Mouse (Mus musculus) stomach, embryonic 14.5 days (tissue): ENCODE data around the gene Lbp. TPM values are rescaled to one million over a fixed set of nuclear protein-coding genes. Genes with fewer than 3 reads are reported as not detected.

Source experiments
- ATAC-seq: fragments of 200-750 bp; cut with Nextera tagmentation; 2 replicates; pipeline ENCODE4 v1.8.0; 2017; ENCODE audit warnings: low read depth, moderate TSS enrichment; ENCODE audit not compliant: insufficient number of reproducible peaks, insufficient read depth, low FRiP score
- H3K27ac ChIP-seq: fragments of 300-500 bp; sonication (generic); 2 replicates; pipeline ENCODE4 v1.5.1; 2014; ENCODE audit warnings: mild to moderate bottlenecking, low read length, moderate library complexity, mixed read lengths
- H3K27me3 ChIP-seq: fragments of 300-500 bp; sonication (generic); 2 replicates; pipeline ENCODE4 v1.6.1; 2014; ENCODE audit warnings: low read length, control low read depth, mixed read lengths; ENCODE audit not compliant: control insufficient read depth, insufficient read depth
- H3K36me3 ChIP-seq: fragments of 300-500 bp; sonication (generic); 2 replicates; pipeline ENCODE4 v1.6.1; 2014; ENCODE audit warnings: mild to moderate bottlenecking, control low read depth, low read length, moderate library complexity, mixed read lengths; ENCODE audit not compliant: control insufficient read depth, insufficient read depth
- H3K4me1 ChIP-seq: fragments of 300-500 bp; sonication (generic); 2 replicates; pipeline ENCODE4 v1.6.1; 2014; ENCODE audit warnings: low read length, control low read depth, mixed read lengths; ENCODE audit not compliant: control insufficient read depth, insufficient read depth
- H3K4me2 ChIP-seq: fragments of 300-500 bp; sonication (generic); replicated peaks from 2 replicates; pipeline ENCODE4 v1.6.1; 2014; ENCODE audit warnings: low read depth, low read length, control low read depth
- H3K4me3 ChIP-seq: fragments of 300-500 bp; sonication (generic); 2 replicates; pipeline ENCODE4 v1.5.1; 2014; ENCODE audit warnings: low read depth, low read length, control low read depth
- H3K9ac ChIP-seq: fragments of 300-500 bp; sonication (generic); replicated peaks from 2 replicates; pipeline ENCODE4 v1.6.1; 2014; ENCODE audit warnings: low read depth, mild to moderate bottlenecking, control low read depth, low read length, moderate library complexity, mixed read lengths
- H3K9me3 ChIP-seq: fragments of 300-500 bp; sonication (generic); 2 replicates; pipeline ENCODE4 v1.6.1; 2016; ENCODE audit warnings: low read depth, low read length, control low read depth; ENCODE audit not compliant: control insufficient read depth
- WGBS: fragments of 180-500 bp; shearing (Covaris S2); extraction: QIAGEN DNeasy Blood & Tissue Kit; methylation state at CpG from one replicate; pipeline ENCODE4 v1.1.7; 2014; 5-methylcytosine and 5-hydroxymethylcytosine counted together
- polyA plus RNA-seq: library from polyadenylated mRNA; unstranded; fragments of >200 nt; fragmentation: Nextera tagmentation; extraction: Ambion mirVana; gene quantifications from 2 replicates; pipeline ENCODE4 v1.2.1, GENCODE M21; 2014

Lbp gene
- polyA plus RNA-seq, 1 experiment from 2014 or later: 3.5 TPM

- Histone ChIP-seq H3K9me3 (no peaks in the 10 kb centered on the region), H3K36me3 (peaks cover 43% of the 10 kb centered on the region), H3K9ac (peak overlapping the region; percentile 83), H3K4me1 (peaks cover 11% of the 10 kb centered on the region), H3K27me3 (no peaks in the 10 kb centered on the region), H3K27ac (peak overlapping the region; percentile 44; the same call in 1 of the 2 replicates), H3K4me2 (peak overlapping the region; percentile 73), H3K4me3 (peak overlapping the region; percentile 76)
- ATAC-seq: peak; percentile 89
- under 1% methylated on average over 41 of the region's 41 CpGs for WGBS
Observed at GRCm38 (mm10) chr2:158360873-158361677, 54.8 kb downstream of the Lbp start.

GRCm38 (mm10) chr2:158361678-158362320 lies 55.5 kb downstream of the Lbp start:
- Histone ChIP-seq H3K9me3 (no peaks in the 10 kb centered on the region), H3K9ac (no peak overlapping the region), H3K4me1 (peaks cover 11% of the 10 kb centered on the region), H3K4me2 (0 out of 2 replicates have a peak overlapping the region, but pooled peaks have one; percentile 22), H3K36me3 (peaks cover 36% of the 10 kb centered on the region), H3K4me3 (peak overlapping the region; percentile 76), H3K27me3 (no peaks in the 10 kb centered on the region), H3K27ac (peak overlapping the region; percentile 48; the same call in 1 of the 2 replicates)
- ATAC-seq: peak; percentile 54; the same call in 1 of the 2 replicates
- WGBS: 39% methylated on average over 8 of the region's 8 CpGs

GRCm38 (mm10) chr2:158364175-158364574 lies 57.9 kb downstream of the Lbp start:
- H3K4me3 ChIP-seq: no peak overlapping the region
- peaks cover 12% of the 10 kb centered on the region for H3K36me3 ChIP-seq
- H3K9me3 ChIP-seq: no peaks in the 10 kb centered on the region
- H3K9ac ChIP-seq: no peak overlapping the region
- 77% methylated on average over 4 of the region's 4 CpGs for WGBS
- peaks cover 11% of the 10 kb centered on the region for H3K4me1 ChIP-seq
- no peak overlapping the region for H3K27ac ChIP-seq
- H3K27me3 ChIP-seq: no peaks in the 10 kb centered on the region
- no peak overlapping the region for H3K4me2 ChIP-seq
- ATAC-seq: no peak

GRCm38 (mm10) chr2:158365099-158365850 lies 59.0 kb downstream of the Lbp start:
- Histone ChIP-seq H3K4me3 (no peak overlapping the region), H3K9me3 (no peaks in the 10 kb centered on the region), H3K4me1 (peaks cover 2% of the 10 kb centered on the region; the same call in 1 of the 2 replicates), H3K27me3 (no peaks in the 10 kb centered on the region), H3K4me2 (no peak overlapping the region), H3K9ac (no peak overlapping the region), H3K27ac (no peak overlapping the region), H3K36me3 (peaks cover 1% of the 10 kb centered on the region; the same call in 1 of the 2 replicates)
- WGBS: 71% methylated on average over 12 of the region's 12 CpGs
- ATAC-seq: no peak

- H3K36me3 ChIP-seq: no peaks in the 10 kb centered on the region
- WGBS: 85% methylated on average over 5 of the region's 5 CpGs
- H3K4me3 ChIP-seq: no peak overlapping the region
- H3K9ac ChIP-seq: no peak overlapping the region
- no peaks in the 10 kb centered on the region for H3K4me1 ChIP-seq
- H3K9me3 ChIP-seq: no peaks in the 10 kb centered on the region
- H3K27ac ChIP-seq: no peak overlapping the region
- no peak overlapping the region for H3K4me2 ChIP-seq
- no peak for ATAC-seq
- no peaks in the 10 kb centered on the region for H3K27me3 ChIP-seq
Observed at GRCm38 (mm10) chr2:158367654-158368053, 61.4 kb downstream of the Lbp start.

- 91% methylated on average over 8 of the region's 8 CpGs for WGBS
- Histone ChIP-seq H3K9ac (no peak overlapping the region), H3K9me3 (no peaks in the 10 kb centered on the region), H3K4me3 (no peak overlapping the region), H3K4me1 (no peaks in the 10 kb centered on the region), H3K27ac (no peak overlapping the region), H3K27me3 (no peaks in the 10 kb centered on the region), H3K36me3 (no peaks in the 10 kb centered on the region), H3K4me2 (no peak overlapping the region)
- ATAC-seq: no peak
Observed at GRCm38 (mm10) chr2:158368313-158368712, 62.0 kb downstream of the Lbp start.

- Histone ChIP-seq H3K9me3 (no peaks in the 10 kb centered on the region), H3K4me1 (no peaks in the 10 kb centered on the region), H3K27ac (no peak overlapping the region), H3K9ac (no peak overlapping the region), H3K36me3 (no peaks in the 10 kb centered on the region), H3K4me3 (no peak overlapping the region), H3K4me2 (no peak overlapping the region), H3K27me3 (no peaks in the 10 kb centered on the region)
- no peak for ATAC-seq
- 80% methylated on average over 3 of the region's 3 CpGs for WGBS
Observed at GRCm38 (mm10) chr2:158369474-158370172, 63.3 kb downstream of the Lbp start.

GRCm38 (mm10) chr2:158370173-158370550 lies 63.9 kb downstream of the Lbp start:
- 0 out of 2 replicates have a peak, but pooled peaks cover 2% of the 10 kb centered on the region for H3K4me1 ChIP-seq
- no peak overlapping the region for H3K27ac ChIP-seq
- no peaks in the 10 kb centered on the region for H3K36me3 ChIP-seq
- no peaks in the 10 kb centered on the region for H3K9me3 ChIP-seq
- no peak overlapping the region for H3K9ac ChIP-seq
- no peak for ATAC-seq
- no peaks in the 10 kb centered on the region for H3K27me3 ChIP-seq
- no peak overlapping the region for H3K4me3 ChIP-seq
- no peak overlapping the region for H3K4me2 ChIP-seq
- 13% methylated on average over 5 of the region's 5 CpGs for WGBS
